Mouse (Mus musculus) MEL (cell line): ENCODE data around the gene Esam. TPM values are rescaled to one million over a fixed set of nuclear protein-coding genes. Genes with fewer than 3 reads are reported as not detected.

Experiments
- DNase-seq: peaks from one replicate; pipeline ENCODE4 v3.0.0; 2011; ENCODE audit warnings: low read depth, low spot score
- H3K27ac ChIP-seq: 2 replicates; pipeline ENCODE4 v1.5.1; 2012; ENCODE audit warnings: low read depth, mild to moderate bottlenecking, control low read depth, low read length, moderate library complexity; ENCODE audit not compliant: control insufficient read depth
- H3K27me3 ChIP-seq, 2 experiments: fragments of 150-350 bp in 1 of 2; sonication (generic) in 1 of 2; 2 replicates each; pipeline ENCODE4 v1.6.1; 2012; ENCODE audit warnings: low read length in 2 of 2, mild to moderate bottlenecking in 2 of 2, improper control_type of control experiment in 1 of 2, moderate library complexity in 1 of 2; ENCODE audit not compliant: insufficient read depth in 2 of 2, control insufficient read depth in 1 of 2
- H3K36me3 ChIP-seq, 2 experiments: 2 replicates each; pipeline ENCODE4 v1.6.1; 2012 to 2014; ENCODE audit warnings: low read length in 2 of 2, improper control_type of control experiment in 1 of 2, inconsistent platforms in 1 of 2, mild to moderate bottlenecking in 1 of 2; ENCODE audit not compliant: insufficient read depth in 2 of 2, control insufficient read depth in 1 of 2
- H3K4me1 ChIP-seq, 2 experiments: fragments of 150-350 bp in 1 of 2; sonication (generic) in 1 of 2; 2 replicates each; pipeline ENCODE4 v1.6.1; 2012; ENCODE audit warnings: low read length in 2 of 2, improper control_type of control experiment in 1 of 2, mild to moderate bottlenecking in 1 of 2; ENCODE audit not compliant: insufficient read depth in 2 of 2, control insufficient read depth in 1 of 2
- H3K4me3 ChIP-seq, 2 experiments: fragments of 150-350 bp in 1 of 2; sonication (generic) in 1 of 2; 2 replicates each; pipeline ENCODE4 v1.5.1; 2012; ENCODE audit warnings: low read depth in 2 of 2, low read length in 2 of 2, mild to moderate bottlenecking in 2 of 2, moderate library complexity in 2 of 2, control low read depth in 1 of 2, improper control_type of control experiment in 1 of 2; ENCODE audit not compliant: control insufficient read depth in 1 of 2, insufficient read depth in 1 of 2
- H3K79me2 ChIP-seq: 2 replicates; pipeline ENCODE4 v1.6.1; 2012; ENCODE audit warnings: mild to moderate bottlenecking, low read length, moderate library complexity; ENCODE audit not compliant: control insufficient read depth, poor library complexity, insufficient read depth
- H3K9ac ChIP-seq: 2 replicates; pipeline ENCODE4 v1.6.1; 2012; ENCODE audit warnings: low read depth, mild to moderate bottlenecking, control low read depth, low read length, moderate library complexity; ENCODE audit not compliant: control insufficient read depth, poor library complexity, severe bottlenecking
- H3K9me3 ChIP-seq: fragments of 150-350 bp; sonication (generic); replicated peaks from 2 replicates; pipeline ENCODE4 v1.6.1; 2012; ENCODE audit warnings: mild to moderate bottlenecking, low read length, improper control_type of control experiment, moderate library complexity; ENCODE audit not compliant: insufficient read depth
- BHLHE40 ChIP-seq: IDR thresholded peaks from 2 replicates; pipeline ENCODE4 v1.6.1; 2012; ENCODE audit warnings: low read depth, mild to moderate bottlenecking, inconsistent platforms, low read length, improper control_type of control experiment, borderline replicate concordance
- E2F4 ChIP-seq: IDR thresholded peaks from 2 replicates; pipeline ENCODE4 v1.6.1; 2011; ENCODE audit warnings: low read depth, low read length, improper control_type of control experiment, borderline replicate concordance
- ELF1 ChIP-seq: IDR thresholded peaks from 2 replicates; pipeline ENCODE4 v1.6.1; 2014; ENCODE audit warnings: low read depth, mild to moderate bottlenecking, inconsistent platforms, low read length, improper control_type of control experiment, moderate library complexity
- ETS1 ChIP-seq: IDR thresholded peaks from 2 replicates; pipeline ENCODE4 v1.6.1; 2012; ENCODE audit warnings: low read depth, mild to moderate bottlenecking, inconsistent platforms, low read length, improper control_type of control experiment, moderate library complexity
- GABPA ChIP-seq: IDR thresholded peaks from 2 replicates; pipeline ENCODE4 v1.6.1; 2012; ENCODE audit warnings: low read depth, mild to moderate bottlenecking, inconsistent platforms, low read length, improper control_type of control experiment, moderate library complexity
- GATA1 ChIP-seq: IDR thresholded peaks from 2 replicates; pipeline ENCODE4 v1.6.1; 2011; ENCODE audit warnings: low read depth, low read length, improper control_type of control experiment
- JUND ChIP-seq: IDR thresholded peaks from 2 replicates; pipeline ENCODE4 v1.6.1; 2011; ENCODE audit warnings: low read depth, mild to moderate bottlenecking, improper control_type of control experiment, low read length
- MXI1 ChIP-seq: IDR thresholded peaks from 2 replicates; pipeline ENCODE4 v1.6.1; 2011; ENCODE audit warnings: mild to moderate bottlenecking, low read depth, low read length, improper control_type of control experiment
- MYB ChIP-seq: IDR thresholded peaks from 2 replicates; pipeline ENCODE4 v1.6.1; 2011; ENCODE audit warnings: mild to moderate bottlenecking, low read depth, low read length, improper control_type of control experiment
- NELFE ChIP-seq: IDR thresholded peaks from 2 replicates; pipeline ENCODE4 v1.6.1; 2011; ENCODE audit warnings: low read depth, low read length, improper control_type of control experiment
- POLR2A ChIP-seq, 2 experiments: IDR thresholded peaks; 2 replicates each; pipeline ENCODE4 v1.6.1; 2011 to 2012; ENCODE audit warnings: low read length in 2 of 2, mild to moderate bottlenecking in 2 of 2, control low read depth in 1 of 2, improper control_type of control experiment in 1 of 2, low read depth in 1 of 2, moderate library complexity in 1 of 2; ENCODE audit not compliant: control insufficient read depth in 1 of 2, insufficient read depth in 1 of 2, poor library complexity in 1 of 2
- POLR2AphosphoS2 ChIP-seq: IDR thresholded peaks from 2 replicates; pipeline ENCODE4 v1.6.1; 2011; ENCODE audit warnings: low read length, improper control_type of control experiment
- RAD21 ChIP-seq: IDR thresholded peaks from 2 replicates; pipeline ENCODE4 v1.6.1; 2011; ENCODE audit warnings: mild to moderate bottlenecking, low read depth, low read length, improper control_type of control experiment
- SIN3A ChIP-seq: IDR thresholded peaks from 2 replicates; pipeline ENCODE4 v1.6.1; 2012; ENCODE audit warnings: low read length, improper control_type of control experiment, inconsistent platforms
- TBP ChIP-seq: IDR thresholded peaks from 2 replicates; pipeline ENCODE4 v1.8.0; 2011; ENCODE audit warnings: low read depth, low read length, improper control_type of control experiment
- TCF12 ChIP-seq: IDR thresholded peaks from 2 replicates; pipeline ENCODE4 v1.6.1; 2014; ENCODE audit warnings: low read depth, mild to moderate bottlenecking, inconsistent platforms, low read length, improper control_type of control experiment, moderate library complexity
- USF2 ChIP-seq, 2 experiments: IDR thresholded peaks; 2 replicates each; pipeline ENCODE4 v1.6.1; 2011 to 2012; ENCODE audit warnings: improper control_type of control experiment in 2 of 2, low read length in 2 of 2, borderline replicate concordance in 1 of 2, inconsistent platforms in 1 of 2, low read depth in 1 of 2, mild to moderate bottlenecking in 1 of 2; ENCODE audit not compliant: insufficient read depth in 1 of 2
- ZKSCAN1 ChIP-seq: IDR thresholded peaks from 2 replicates; pipeline ENCODE4 v1.6.1; 2012; ENCODE audit warnings: low read depth, mild to moderate bottlenecking, inconsistent platforms, low read length, improper control_type of control experiment, moderate library complexity
- ZNF384 ChIP-seq: IDR thresholded peaks from 2 replicates; pipeline ENCODE4 v1.6.1; 2012; ENCODE audit warnings: low read depth, mild to moderate bottlenecking, inconsistent platforms, low read length, improper control_type of control experiment
- polyA plus RNA-seq, 2 experiments: library from polyadenylated mRNA; stranded (reverse) in 1 of 2; unstranded in 1 of 2; fragments of >175 nt in 1 of 2; fragments of >200 nt in 1 of 2; gene quantifications; 2 replicates each; pipeline versions ENCODE4 v1.2.1 to v1.2.4; 2012; ENCODE audit warnings: low replicate concordance in 2 of 2, low read depth in 1 of 2; ENCODE audit not compliant: insufficient read length in 2 of 2, insufficient read depth in 1 of 2, missing spikeins in 1 of 2
- total RNA-seq: library from RNA; depleted of rRNA; stranded (reverse); fragments of 300-350 nt; gene quantifications from 2 replicates; pipeline ENCODE4 v1.2.3, GENCODE M21; 2012

The Esam gene
- total and polyA plus RNA-seq, 3 experiments, result 0.23 to 0.89 TPM; not detected in 1

GRCm38 (mm10) chr9:37530888-37531705, 3.2 kb downstream of the Esam start:
- Histone ChIP-seq H3K9ac (no peak overlapping the region), H3K27me3 (no peaks in the 10 kb centered on the region; a peak in 1 of 4 replicates), H3K79me2 (no peaks in the 10 kb centered on the region), H3K36me3 (no peaks in the 10 kb centered on the region; a peak in 1 of 4 replicates), H3K4me1 (peaks cover 0 to 13% of the 10 kb centered on the region in 2 experiments; a peak in 2 of 4 replicates), H3K4me3 (no peak overlapping the region), H3K27ac (no peak overlapping the region), H3K9me3 (no peaks in the 10 kb centered on the region)
- no peak for TF ChIP-seq ETS1
- no peak for TF ChIP-seq RAD21
- TF ChIP-seq ZNF384, result no peak
- TF ChIP-seq SIN3A, result no peak
- TF ChIP-seq BHLHE40, result no peak
- TF ChIP-seq ZKSCAN1, result no peak
- TF ChIP-seq MXI1, result no peak
- TF ChIP-seq TBP, result no peak
- no peak for TF ChIP-seq ELF1
- TF ChIP-seq E2F4, result no peak
- no peak for TF ChIP-seq POLR2A (IDR thresholded peaks at IDR 0.05; ENCODE audit: control insufficient read depth in 1 of 2, insufficient read depth in 1 of 2, low read depth in 1 of 2, low read length in 2 of 2, poor library complexity in 1 of 2)
- no peak for TF ChIP-seq TCF12
- no peak for TF ChIP-seq GATA1
- no peak for TF ChIP-seq MYB
- no peak for TF ChIP-seq JUND
- TF ChIP-seq GABPA, result no peak
- no peak for TF ChIP-seq USF2 (IDR thresholded peaks at IDR 0.05; ENCODE audit: borderline replicate concordance in 1 of 2, insufficient read depth in 1 of 2, low read depth in 1 of 2, low read length in 2 of 2)
- no peak for DNase-seq

- Histone ChIP-seq H3K4me3 (no peak overlapping the region), H3K27ac (no peak overlapping the region), H3K79me2 (no peaks in the 10 kb centered on the region), H3K36me3 (no peaks in the 10 kb centered on the region)
- no peak for DNase-seq
- TF ChIP-seq NELFE (no peak), ETS1 (no peak), POLR2AphosphoS2 (no peak)
- TF ChIP-seq, all 39 proteins: peak for 0
- H3K4me1 ChIP-seq, result no peaks in the 10 kb centered on the region
- H3K27me3 ChIP-seq, result no peaks in the 10 kb centered on the region; a peak in 1 of 4 replicates
- no peaks in the 10 kb centered on the region for H3K9me3 ChIP-seq
- H3K9ac ChIP-seq, result no peak overlapping the region
Measured at GRCm38 (mm10) chr9:37536851-37537250, 9.0 kb downstream of the Esam start.
